Mouse (Mus musculus): ENCODE measurements around the gene Ankrd34b.
A peak's percentile ranks its signal among the peaks of the same experiment; 100 is the strongest.

Gene Ankrd34b

DNA sequence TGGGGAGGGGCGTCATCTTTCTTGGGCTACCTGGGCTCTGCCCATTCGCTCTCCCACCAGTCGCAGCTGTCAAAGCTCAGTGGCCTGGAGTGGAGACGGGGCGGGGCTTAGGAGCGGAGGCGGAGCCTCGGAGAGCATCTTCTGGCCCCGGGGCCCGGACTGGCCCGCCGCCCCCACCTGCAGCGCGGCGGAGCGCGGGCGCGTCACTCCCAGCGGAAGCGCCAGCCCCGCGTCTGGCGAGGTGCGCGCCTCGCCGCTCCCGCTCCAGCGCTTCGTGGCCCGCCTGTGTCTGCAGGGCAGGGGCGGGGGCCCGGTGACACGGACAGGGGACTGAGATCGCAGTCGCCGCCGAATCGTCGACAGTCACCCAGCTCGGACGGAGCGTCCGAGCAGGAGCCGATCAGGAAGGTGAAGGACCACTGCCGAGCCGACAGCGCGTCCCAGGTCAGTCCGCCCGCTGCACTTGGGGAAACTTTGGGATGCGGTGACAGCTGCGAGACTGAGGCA, at the start of gene Ankrd34b:
Gene Ankrd34b, plus strand, starts transcription at position 139 of the 507 bp plus-strand sequence.
- DNase-seq, result peak; percentile 81

DNA sequence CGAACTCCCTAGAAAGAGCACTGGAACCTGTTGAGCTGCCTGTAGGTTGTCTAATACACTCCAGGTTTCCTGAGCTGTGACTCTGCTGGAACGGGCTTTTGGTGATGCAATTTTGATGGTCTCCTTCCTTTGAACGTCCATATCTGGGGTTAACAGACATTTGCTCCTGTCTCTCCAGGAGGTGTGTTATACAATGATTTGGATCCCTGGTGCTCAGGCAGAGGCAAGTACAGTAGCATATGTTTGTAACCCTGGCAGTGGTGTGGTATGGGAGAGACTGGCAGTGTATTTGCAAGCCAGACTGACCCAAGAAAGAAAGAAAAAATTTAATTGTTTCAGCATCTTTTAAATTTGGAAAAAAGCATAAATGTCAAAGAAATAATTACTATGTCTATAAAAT, 38.3 kb upstream of the Ankrd34b start:
- no peak for DNase-seq

DNA sequence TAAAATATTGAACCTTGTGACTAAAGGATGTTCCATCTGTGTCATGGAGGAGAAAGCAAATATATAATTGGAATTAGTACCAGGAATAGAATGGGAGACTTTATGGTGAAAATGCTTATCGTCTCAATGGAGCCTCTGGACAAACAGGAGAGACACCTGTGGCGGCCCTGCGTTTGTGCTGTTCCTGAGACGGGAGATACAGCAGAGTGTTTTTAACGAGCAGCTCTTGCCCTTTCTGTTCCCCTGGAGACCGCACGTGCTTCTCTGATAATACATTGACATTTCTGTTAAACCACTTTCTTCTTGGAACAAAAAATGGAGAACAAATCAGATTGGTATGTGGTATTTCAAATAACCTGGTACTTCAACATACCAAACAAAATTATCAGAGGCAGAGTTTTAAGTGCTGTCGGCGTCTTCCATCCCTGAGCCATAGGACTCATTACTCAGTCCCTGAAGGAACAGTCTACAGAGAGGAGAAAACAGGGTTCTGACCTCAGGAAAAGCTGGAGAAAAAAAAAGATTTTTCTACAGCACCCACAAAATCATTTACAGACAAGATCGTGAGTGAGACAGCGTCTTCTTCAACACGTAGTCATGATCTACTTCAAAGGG, 32.5 kb upstream of the Ankrd34b start:
- DNase-seq, result no peak

DNA sequence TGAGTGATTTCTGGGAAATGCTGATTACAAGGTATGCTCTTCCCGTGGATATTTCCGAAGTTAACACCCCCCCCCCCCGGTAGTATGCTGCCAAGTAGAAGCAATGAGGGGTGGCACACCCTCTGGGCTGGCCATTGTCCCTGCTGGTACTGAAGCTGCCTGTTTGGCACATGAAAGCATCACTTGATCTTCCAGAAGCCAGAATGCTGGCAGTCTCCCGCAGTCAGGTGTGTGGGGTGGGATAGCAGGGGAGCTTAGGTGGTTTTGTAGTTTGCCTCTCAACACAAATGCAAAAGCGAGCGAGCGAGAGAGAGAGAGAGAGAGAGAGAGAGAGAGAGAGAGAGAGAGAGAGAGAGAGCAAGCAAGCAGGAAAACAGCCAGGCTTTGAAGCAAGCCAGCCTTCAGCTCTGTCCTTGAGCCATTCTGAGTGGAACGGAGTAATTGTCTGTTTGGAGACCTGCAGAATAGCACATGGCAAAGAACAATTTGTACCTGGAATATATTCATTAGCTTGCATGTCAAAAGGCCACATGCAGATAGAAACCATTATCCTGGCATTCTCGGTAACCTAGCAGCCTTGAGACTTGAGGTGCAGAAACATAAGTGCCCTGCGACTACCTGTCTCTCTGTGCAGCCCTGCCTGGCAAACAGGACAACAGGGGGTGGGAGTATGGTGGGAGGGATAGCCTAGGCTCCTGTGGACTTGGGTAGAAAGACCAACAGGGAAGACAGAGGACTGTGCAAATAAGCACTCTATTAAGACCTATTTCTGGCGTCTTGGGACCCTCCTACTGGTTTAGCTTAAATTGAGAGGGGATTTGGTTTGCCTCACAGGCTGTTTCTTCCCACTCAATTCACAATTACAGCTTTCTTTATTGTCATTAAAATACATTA, 27.0 kb upstream of the Ankrd34b start:
- no peak for DNase-seq

DNA sequence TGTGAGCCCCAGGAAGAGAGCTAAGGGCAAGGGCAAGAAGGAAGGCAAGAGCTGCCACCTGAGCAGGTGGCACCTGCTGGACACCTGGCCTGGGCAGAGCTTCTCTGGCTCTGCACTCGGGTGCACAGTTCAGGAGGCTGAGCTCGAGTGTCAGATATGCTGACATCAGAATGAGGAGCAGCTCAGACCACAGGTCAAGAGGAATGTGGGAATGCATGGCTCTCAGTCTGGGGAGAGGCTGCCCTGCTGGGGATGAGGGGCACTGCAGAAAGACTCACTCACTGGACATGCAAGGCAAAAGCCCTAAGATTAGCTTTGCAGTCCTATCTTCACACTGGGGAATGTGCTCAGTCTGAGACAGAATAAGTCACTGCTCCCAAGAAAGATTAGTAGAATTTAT, 23.6 kb upstream of the Ankrd34b start:
- no peak for DNase-seq

DNA sequence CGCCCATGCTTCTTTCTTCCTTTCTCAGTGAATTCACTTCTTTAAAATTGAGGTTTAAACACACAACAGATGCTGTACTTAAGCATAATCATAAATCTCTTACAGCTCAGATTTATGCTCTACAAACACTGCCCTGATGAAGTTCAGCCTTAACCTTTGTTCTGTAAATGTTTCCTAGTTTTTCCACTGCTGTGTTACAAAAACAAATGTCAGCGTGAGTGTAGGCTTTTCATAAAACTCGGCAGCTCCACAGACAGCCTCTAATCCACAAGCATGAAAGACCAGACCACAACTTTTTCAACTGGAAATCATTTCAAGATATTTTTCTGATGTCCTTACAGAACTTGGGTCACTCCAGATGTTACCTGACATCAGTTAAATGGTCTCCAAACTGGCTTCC, 22.2 kb upstream of the Ankrd34b start:
- DNase-seq, result no peak

DNA sequence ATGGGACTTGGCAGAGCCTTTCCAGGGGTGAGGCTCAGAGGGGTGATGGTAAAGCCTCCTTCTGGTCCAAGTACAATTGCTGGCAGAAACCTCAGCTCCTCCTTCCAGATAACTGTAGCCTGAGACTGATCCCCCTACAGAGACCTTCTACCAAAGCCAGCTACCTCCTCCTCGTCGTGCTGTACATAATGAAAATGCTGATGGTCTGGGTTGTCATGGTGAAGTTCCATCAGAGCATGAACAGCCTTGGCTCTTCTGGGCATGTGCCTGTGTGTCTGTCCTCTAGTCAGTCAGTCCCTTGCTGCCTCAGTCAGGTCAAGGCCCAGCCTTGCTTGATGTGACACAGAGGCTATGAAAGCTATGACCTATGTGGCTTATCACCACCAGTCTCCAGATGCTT, 15.2 kb upstream of the Ankrd34b start:
- DNase-seq, result no peak

DNA sequence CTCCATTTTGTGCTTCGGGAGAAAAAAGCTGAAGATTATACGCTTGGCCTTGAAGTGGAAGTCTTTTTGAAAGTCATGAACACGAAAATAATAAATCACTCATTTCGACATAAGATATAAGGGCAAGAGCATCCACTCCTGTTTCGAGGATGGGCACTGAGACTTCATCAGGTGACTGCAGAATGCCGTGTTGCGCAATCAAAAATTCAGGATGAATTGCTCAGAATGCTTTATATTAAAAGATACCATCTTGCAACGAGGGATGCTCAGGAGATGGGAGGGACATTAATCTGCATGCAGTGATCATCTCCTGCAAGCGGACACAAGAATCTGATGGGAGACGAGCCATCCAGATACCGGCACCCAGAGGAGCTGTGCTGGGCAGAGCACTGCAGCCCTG, 6.1 kb upstream of the Ankrd34b start:
- no peak for DNase-seq

DNA sequence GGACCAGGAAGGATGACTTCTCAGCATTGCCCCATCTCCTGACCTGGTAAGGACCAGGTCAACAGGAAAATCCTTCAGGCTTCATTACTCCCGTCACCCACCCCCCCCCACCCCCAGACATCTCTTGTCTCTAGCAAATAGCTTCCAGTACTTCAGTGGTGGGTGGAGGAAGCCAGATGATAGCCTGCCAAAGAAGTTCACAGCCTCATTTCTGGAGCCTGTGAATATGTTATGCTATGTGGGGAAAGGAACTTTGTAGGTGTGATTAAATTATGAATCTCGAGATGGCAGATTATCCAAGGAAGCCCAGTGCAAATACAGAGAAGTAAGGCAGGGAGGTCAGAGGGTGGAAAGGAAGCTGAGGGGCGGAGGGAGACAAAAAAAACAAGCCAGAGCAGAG, 2.0 kb upstream of the Ankrd34b start:
- DNase-seq, result peak; percentile 4

DNA sequence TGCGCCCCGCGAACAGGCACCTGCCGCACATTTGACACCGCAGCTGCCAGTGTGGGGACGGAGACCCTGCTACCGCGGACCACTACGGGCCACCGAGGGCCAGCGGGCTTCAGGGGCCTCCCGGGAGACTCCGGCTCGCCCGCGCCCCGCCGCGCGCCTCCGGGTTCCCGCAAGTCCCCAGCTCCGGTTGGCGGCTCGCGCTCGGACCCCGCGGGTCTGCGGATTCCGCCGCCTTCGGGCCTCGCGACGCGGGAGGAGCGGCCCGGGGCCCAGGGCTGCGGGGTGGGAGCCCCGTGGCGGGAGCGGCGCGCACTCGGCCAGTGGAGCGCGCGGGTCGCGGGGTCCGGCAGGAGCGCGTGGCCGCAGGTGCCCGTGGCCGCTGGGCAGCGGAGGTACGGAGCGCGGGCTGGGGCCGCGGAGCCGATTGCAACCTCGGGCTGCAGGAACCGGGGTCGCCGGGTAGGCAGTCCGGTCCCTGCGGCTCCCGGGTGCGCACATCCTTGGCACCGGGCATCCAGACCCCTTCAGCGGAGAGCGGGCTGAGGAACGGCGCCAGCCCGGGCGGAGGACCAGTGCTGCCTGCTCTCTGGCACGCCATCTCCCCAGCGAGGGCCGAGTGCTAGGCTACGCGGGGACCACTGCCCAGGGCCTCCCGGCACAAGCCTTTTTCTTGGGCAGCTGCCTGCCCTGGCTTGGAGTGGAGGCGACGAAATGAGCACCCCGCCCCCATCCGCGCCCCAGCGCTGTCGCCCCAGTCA, 777 bp downstream of the Ankrd34b start:
- DNase-seq, result peak; percentile 41

DNA sequence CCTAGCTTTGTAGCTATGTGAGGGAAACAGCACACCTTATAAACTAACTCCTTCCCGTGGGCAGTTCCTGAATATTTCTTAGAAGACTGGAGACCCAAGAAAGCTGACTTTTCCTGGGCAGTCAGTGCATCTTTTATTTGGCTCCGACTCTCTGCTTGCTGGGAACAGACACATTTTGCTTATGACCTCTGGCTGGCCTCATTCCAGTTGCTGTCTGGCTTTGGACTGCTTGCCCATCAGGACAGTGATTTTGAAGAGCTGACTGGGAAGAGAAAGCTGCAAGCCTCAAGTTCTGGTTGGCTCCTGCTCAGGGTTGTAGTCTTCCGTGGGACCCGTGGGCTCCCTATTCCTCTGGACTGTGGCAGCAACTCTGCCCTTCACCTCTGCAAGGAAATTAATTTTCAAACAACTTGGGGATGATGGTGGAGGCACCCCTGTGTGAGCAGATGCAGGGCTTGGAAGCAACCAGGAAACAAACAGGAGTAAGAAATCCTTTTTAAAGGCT, 1.7 kb downstream of the Ankrd34b start:
- DNase-seq, result no peak

DNA sequence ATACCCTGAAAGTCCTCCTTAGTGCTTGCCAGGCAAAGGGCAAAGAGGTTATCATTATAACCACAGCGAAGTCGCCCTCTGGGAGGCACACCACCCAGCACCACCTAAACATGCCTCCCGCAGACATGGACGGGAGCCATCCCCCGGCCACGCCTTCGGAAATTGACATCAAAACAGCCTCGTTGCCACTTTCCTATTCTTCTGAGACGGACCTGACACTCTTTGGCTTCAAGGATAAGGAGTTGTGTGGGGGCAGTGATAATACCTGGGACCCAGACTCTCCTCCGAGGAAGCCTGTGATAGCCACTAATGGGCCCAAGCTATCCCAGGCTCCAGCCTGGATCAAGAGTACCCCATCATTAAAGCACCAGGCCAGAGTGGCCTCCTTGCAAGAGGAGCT, 13.0 kb downstream of the Ankrd34b start:
- DNase-seq, result no peak

DNA sequence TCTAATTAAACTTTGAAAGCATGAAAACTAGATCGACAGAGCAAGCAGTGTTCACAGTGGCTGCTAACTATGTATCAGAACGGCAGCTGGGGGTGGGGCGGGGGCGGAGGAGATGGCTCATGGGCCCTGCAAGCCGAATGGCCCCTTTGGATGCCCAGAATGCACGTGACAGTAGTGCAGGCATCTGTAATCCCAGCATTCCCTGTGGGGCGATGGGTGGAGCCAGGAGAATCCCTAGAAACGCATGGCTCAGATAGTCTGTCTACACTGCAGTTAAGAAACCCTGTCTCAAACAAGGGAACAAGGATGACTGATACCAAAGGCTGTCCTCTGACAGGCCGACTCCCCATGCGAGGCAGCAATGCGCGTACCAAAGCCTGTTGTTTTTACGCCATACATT, 14.6 kb downstream of the Ankrd34b start:
- DNase-seq, result no peak

DNA sequence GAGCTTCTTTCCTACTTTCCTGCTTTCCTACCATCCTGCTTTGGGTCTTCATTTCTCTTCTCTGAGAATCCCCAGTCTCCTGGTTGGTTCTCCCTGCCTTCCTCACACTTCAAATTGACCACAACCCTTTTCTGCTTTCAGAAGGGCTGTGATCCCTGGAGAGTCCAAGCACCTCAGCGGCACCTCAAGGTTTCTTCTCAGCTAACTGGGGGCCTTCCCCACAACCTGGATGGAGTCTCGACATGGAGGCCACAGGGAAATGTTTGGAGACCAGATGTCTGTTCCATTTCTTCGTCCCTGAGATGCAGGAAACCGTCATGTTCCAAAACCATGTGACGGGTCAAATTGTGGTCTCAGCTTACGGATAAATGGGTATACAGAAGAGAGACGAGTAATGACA, 21.2 kb downstream of the Ankrd34b start:
- DNase-seq, result no peak

DNA sequence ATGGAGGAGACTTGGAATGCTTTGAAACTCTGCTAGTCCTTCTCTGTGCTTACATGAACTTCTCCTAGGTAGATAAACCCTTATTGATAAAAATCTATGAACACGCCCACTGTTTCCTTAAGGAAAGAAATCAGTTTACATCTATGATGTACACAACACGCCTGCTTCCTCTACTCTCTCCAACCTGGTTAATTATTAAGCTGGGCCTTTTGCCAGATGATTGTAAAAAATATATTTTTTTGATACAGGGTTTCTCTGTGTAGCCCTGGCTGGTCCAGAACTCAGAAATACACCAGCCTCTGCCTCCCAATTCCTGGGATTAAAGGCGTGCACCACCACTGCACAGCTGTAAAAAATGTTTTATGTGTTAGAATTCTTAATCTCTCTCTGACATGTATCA, 39.0 kb downstream of the Ankrd34b start:
- no peak for DNase-seq

DNA sequence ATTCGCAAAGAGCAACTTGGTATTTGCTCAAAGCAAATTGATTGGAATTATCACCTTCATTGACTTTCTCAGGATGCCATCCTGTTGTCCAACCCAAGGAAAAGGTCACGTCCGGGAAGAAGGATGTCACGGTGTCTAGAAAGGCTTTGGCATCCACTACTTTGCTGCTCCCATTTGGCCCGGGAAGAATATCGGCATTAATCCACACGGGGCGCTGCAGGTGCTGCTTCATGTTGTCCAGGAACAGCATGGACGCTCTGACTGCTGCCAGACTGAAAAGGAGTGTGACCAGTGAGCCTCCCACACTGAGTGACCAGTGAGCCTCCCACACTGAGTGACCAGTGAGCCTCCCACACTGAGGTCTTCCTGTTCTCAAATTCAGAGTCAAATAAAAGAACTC, 42.2 kb downstream of the Ankrd34b start:
- no peak for DNase-seq

DNA sequence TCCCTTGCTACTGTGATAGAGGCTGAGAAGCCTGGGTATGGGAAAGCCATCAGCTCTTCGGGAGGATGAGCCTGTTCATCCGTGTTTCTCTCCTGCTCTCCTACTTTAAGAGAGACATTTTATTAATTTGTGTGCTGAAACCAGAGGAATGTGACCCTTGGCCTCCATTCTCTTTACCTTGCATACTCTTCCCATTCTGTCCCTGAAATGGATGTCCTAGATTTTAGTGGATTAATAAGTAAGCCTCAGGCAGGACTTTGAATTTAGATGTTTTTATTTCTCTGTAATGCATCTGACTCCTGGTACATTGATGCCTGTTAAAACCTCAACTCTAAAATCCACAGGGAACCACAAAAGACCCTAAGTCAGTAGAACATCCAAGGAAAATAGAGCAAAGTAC, 43.7 kb downstream of the Ankrd34b start:
- no peak for DNase-seq

DNA sequence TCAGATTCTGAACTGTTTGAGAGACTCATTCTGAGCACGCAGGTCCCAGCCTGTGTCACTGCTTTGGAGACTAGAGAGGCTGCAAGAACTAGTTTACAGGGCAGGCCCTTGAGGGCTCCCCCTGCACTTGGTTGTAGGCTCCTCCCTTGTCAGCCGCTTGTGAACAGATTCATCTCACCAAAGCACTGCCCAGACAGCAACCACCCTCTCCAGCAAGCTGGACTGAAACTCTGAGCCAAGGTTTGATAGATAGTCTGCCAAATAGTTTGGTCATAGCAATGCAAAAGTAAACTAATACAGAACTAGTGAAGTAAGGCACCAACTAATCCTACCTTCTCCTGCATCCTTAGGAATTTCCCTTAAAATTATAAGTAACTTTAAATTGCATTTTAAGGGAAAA, 44.5 kb downstream of the Ankrd34b start:
- DNase-seq, result no peak

DNA sequence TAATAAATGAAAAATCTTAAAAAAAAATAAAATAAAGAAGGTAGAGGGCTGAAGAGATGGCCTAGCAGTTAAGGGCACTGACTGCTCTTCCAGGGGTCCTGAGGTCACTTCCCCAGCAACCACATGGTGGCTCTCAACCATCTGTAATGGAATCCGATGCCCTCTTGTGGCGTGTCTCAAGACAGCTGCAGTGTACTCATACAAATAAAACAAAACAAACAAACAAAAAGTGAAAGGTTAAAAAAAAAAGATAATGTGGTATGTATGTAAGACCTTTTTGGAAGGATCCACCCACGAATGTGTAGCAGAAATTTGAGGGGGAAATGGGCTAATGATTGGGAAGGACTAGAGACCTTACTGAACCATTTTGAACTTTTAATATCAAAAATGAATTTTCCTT, 57.7 kb downstream of the Ankrd34b start:
- peak; percentile 78 for DNase-seq

DNA sequence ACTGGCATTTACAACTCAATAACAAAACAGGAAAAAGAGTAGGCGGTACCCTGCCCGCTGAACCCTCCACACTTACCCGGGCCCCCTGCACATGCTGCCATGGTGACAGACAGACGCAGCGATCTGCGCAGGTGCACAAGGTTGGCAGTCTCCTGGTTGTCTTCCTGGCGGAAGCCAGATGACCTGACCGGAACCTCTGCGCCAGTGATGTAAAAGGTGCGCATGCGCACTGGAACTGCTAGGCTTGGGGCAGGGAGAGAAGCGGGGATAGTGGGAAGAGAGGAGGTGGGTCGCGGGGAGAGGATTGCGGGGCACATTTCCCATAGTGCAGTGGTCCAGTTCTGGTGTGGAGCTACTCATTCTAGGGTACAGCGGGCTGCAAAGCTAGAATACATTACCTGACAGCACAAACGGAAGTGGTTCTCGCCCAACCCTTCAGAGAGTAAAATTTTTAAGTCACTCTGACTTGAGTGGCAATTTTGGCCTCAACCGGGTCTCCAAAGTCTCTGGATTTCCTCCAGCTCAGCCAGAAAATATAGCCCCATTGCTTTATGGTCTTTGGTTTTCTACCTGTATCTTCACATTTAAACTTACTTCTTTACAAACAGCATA, 58.3 kb downstream of the Ankrd34b start, which contains the start of gene Fam151b:
Gene Fam151b, minus strand, starts transcription at position 164 of the 612 bp plus-strand sequence.
- DNase-seq, result peak; percentile 98

DNA sequence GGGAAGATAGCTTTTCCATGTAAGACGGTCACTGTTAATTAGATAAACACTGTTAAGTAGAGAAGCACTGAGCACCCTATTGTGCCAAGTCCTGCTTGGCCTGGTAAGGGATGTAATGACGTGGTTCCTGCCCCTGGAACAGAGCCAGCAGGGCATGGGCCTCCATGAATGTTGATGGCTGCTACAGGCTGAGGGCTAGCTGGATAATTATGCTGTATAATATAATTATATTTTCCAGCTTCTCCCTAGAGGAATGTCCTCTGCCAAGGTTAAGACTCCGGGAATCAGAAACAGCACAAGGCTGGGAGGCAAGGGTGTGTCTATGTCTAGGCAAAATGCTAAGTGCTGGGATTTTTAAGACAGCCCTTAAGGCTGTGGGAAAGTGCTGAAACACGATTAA, 65.1 kb downstream of the Ankrd34b start:
- DNase-seq, result peak; percentile 39

Measured in retina, postnatal 1 day (tissue).